Mouse (Mus musculus): ENCODE results near the gene Atrx. TPM values are rescaled to one million over a fixed set of nuclear protein-coding genes. Genes with fewer than 3 reads are reported as not detected.

The Atrx gene
- polyA plus RNA-seq (2012; rRNA removed; ENCODE audit: low replicate concordance): 21.8 and 62.9 TPM in 2 replicates

GRCm38 (mm10) chrX:105928861-105929477, at the start of gene Atrx:
Gene Atrx, minus strand, starts transcription at chrX:105929403.

GRCm38 (mm10) chrX:105764162-105765004, 164.8 kb downstream of the Atrx start, which contains the start of gene Fgf16:
Gene Fgf16, plus strand, starts transcription at chrX:105764279.

Other genes with a start within 250 kb of the Atrx start
- gene Fgf16, start 165.1 kb downstream of the Atrx start, polyA plus RNA-seq (2012; rRNA removed; ENCODE audit: low replicate concordance): 0.16 and 1.1 TPM in 2 replicates
- gene Magt1, start 82.5 kb upstream of the Atrx start, polyA plus RNA-seq (2012; rRNA removed; ENCODE audit: low replicate concordance): 8.3 and 9.2 TPM in 2 replicates
- gene Cox7b, start 86.3 kb upstream of the Atrx start, polyA plus RNA-seq (2012; rRNA removed; ENCODE audit: low replicate concordance): 253 and 405 TPM in 2 replicates
- 4.1 and 6.9 TPM in 2 replicates for gene Atp7a, start 97.9 kb upstream of the Atrx start, polyA plus RNA-seq (2012; rRNA removed; ENCODE audit: low replicate concordance)
- gene Tlr13, start 213.8 kb upstream of the Atrx start, polyA plus RNA-seq (2012; rRNA removed; ENCODE audit: low replicate concordance): 1.1 and 2.1 TPM in 2 replicates

All from subcutaneous adipose tissue, adult 2 months (tissue).